ENCODE assay signal across 9 mouse cellular contexts in the genomic region with DNA sequence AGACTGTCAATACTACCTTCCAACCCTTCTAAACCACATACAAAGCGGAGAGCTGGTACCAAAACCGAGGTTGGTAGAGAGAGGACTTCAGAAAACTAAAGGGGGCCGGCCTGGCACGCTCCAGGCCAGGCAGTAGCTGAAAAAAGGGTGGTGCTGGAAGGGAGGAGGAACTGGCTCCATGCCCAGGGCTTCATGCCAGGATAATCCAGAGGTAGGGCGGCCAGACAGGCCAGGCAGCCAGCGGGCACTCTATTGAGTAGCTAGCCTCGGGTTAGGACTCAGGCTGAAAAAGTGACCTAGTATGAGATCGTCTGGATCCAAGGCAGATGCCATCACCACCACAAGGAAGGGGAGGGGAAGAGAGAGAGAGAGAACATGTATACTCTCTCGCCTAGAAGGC. TPM values are rescaled to one million over a fixed set of nuclear protein-coding genes. Genes with fewer than 3 reads are reported as not detected.
DNase-seq lines count a peak whose midpoint lies in the region; ATAC-seq and TF ChIP-seq lines count a peak whose summit lies in the region.
"Had no signal": no experiment of that assay in that cellular context is flagged by ENCODE, and none has a peak within 500 bp of the region (broad histone marks: within the 10 kb centered on the region; RNA-seq: fewer than 3 reads in every experiment).

No protein-coding gene starts in this region.

- no peaks in the 10 kb centered on the region for H3K36me3 ChIP-seq in heart, adult 2 months (ENCODE audit: control insufficient read depth, insufficient read depth, low read length)
- no peaks in the 10 kb centered on the region for H3K36me3 ChIP-seq in liver, embryonic 16.5 days (ENCODE audit: control insufficient read depth, insufficient read depth)

- no peak overlapping the region for H3K27ac ChIP-seq in heart, adult 2 months
- H3K27ac ChIP-seq in liver, embryonic 16.5 days (ENCODE audit: low read length) = peak overlapping the region; percentile 22; the same call in 1 of the 2 replicates

- H3K9ac ChIP-seq in heart, adult 2 months (ENCODE audit: low read depth, low read length) = no peak overlapping the region
- H3K9ac ChIP-seq in liver, embryonic 16.5 days (ENCODE audit: low read depth, low read length) = no peak overlapping the region; the same call in 1 of the 2 replicates

- no peak for TF ChIP-seq EP300 in heart, adult 2 months (IDR thresholded peaks at IDR 0.05; ENCODE audit: insufficient read depth, low read depth, low read length)

- TF ChIP-seq CTCF in heart, adult 2 months (IDR thresholded peaks at IDR 0.05) = no peak

- DNase-seq in Muller cell, postnatal 12 days (ENCODE audit: inconsistent ontology term) = peak; percentile 51
- peak; percentile 82 to 83 for DNase-seq in adrenal gland, postnatal 36 days
- DNase-seq in heart, adult 2 months = peak; percentile 72 to 74
- DNase-seq in kidney, adult 18-20 months = peak; percentile 84
- DNase-seq in skeletal muscle tissue, adult 2 months (ENCODE audit: low read depth, low spot score) = peak; percentile 23
- no peak for DNase-seq in embryo, embryonic 9.5 days (ENCODE audit: extremely low spot score)
- no peak for DNase-seq in left cerebral cortex, adult 18-20 months (ENCODE audit: low spot score in 2 of 2)

- TF ChIP-seq POLR2A in heart, adult 2 months (IDR thresholded peaks at IDR 0.05; ENCODE audit: insufficient read depth, low read depth, low read length) = no peak

- 0 out of 2 replicates have a peak, but pooled peaks have one; percentile 31 for ATAC-seq in liver, embryonic 16.5 days (ENCODE audit: low read depth)

- H3K27me3 ChIP-seq in heart, adult 2 months (ENCODE audit: control insufficient read depth, insufficient read depth, low read length) = peaks cover 2% of the 10 kb centered on the region; the same call in 1 of the 2 replicates
- no peaks in the 10 kb centered on the region for H3K27me3 ChIP-seq in liver, embryonic 16.5 days (ENCODE audit: control insufficient read depth, insufficient read depth, low read depth, low read length)

- H3K4me2 ChIP-seq in liver, embryonic 16.5 days (ENCODE audit: low read depth, low read length) = 0 out of 2 replicates have a peak overlapping the region, but pooled peaks have one; percentile 13

- no peak overlapping the region for H3K4me3 ChIP-seq in heart, adult 2 months
- no peak overlapping the region for H3K4me3 ChIP-seq in liver, embryonic 16.5 days (ENCODE audit: low read depth, low read length)
- H3K4me3 ChIP-seq: megakaryocyte, embryonic 14.5 days had no signal

- intact Hi-C loops in heart, adult 2 months (cut with DNase I) = no loop called here

- no peaks in the 10 kb centered on the region for H3K79me2 ChIP-seq in heart, adult 2 months (replicated peaks; ENCODE audit: control insufficient read depth, insufficient read depth, low read length)

- no peaks in the 10 kb centered on the region for H3K9me3 ChIP-seq in liver, embryonic 16.5 days (replicated peaks; ENCODE audit: control insufficient read depth, low read length)
- H3K9me3 ChIP-seq: megakaryocyte, embryonic 14.5 days had no signal

- WGBS in heart, adult 2 months = 18% methylated on average over 9 of the region's 9 CpGs
- 40% methylated on average over 9 of the region's 9 CpGs for WGBS in liver, embryonic 16.5 days (ENCODE audit: insufficient replicate concordance)

- no peaks in the 10 kb centered on the region for H3K4me1 ChIP-seq in heart, adult 2 months (ENCODE audit: control insufficient read depth, insufficient read depth, low read length)
- H3K4me1 ChIP-seq in liver, embryonic 16.5 days (ENCODE audit: control insufficient read depth, low read depth, low read length) = peaks cover 32% of the 10 kb centered on the region
- H3K4me1 ChIP-seq: megakaryocyte, embryonic 14.5 days had no signal

RNA-seq across cellular contexts. Expression of a gene that starts 17.2 kb away (rescaled TPM):
- 1 to 10 TPM; 2.1 to 4.7 TPM for total RNA-seq in adrenal gland, postnatal 36 days (2021)
- total RNA-seq in heart, adult 2 months (2021) = under 1 TPM; 0.05 to 0.23 TPM
- polyA plus RNA-seq in heart, adult 2 months (2012; rRNA removed) = 0.31 TPM in 1 of 2 replicates, not detected in the other
- polyA plus RNA-seq in liver, embryonic 16.5 days (2015; fragmentation: Nextera tagmentation; extraction: Ambion mirVana) = 10.4 and 10.8 TPM in 2 replicates
- total RNA-seq in left cerebral cortex, adult 18-20 months (2021) = under 1 TPM in 1 of 2 experiments, not detected in 1; 0.37 TPM

RNA-seq across cellular contexts. Expression of a gene that starts 35.8 kb away (rescaled TPM):
- not detected for total RNA-seq in adrenal gland, postnatal 36 days (2021)
- not detected for total RNA-seq in heart, adult 2 months (2021)
- polyA plus RNA-seq in heart, adult 2 months (2012; rRNA removed) = not detected in 2 replicates
- 0.25 TPM in 1 of 2 replicates, not detected in the other for polyA plus RNA-seq in liver, embryonic 16.5 days (2015; fragmentation: Nextera tagmentation; extraction: Ambion mirVana)
- not detected for total RNA-seq in left cerebral cortex, adult 18-20 months (2021)

RNA-seq across cellular contexts. Expression of a gene that starts 46.2 kb away (rescaled TPM):
- 10 to 100 TPM; 85.8 to 89.6 TPM for total RNA-seq in adrenal gland, postnatal 36 days (2021)
- 10 to 100 TPM; 44.9 to 49.1 TPM for total RNA-seq in heart, adult 2 months (2021)
- polyA plus RNA-seq in heart, adult 2 months (2012; rRNA removed) = 18.8 and 23.0 TPM in 2 replicates
- 47.5 and 54.4 TPM in 2 replicates for polyA plus RNA-seq in liver, embryonic 16.5 days (2015; fragmentation: Nextera tagmentation; extraction: Ambion mirVana)
- 100 to 1,000 TPM; 104 to 106 TPM for total RNA-seq in left cerebral cortex, adult 18-20 months (2021)

Comparison
In these comparisons a context has a peak if more than half of its experiments do, and no peak if none do; other contexts are left out.
1. DNase-seq: peak in Muller cell, postnatal 12 days (single experiment), adrenal gland, postnatal 36 days (2 of 2), heart, adult 2 months (2 of 2), kidney, adult 18-20 months (single experiment) and skeletal muscle tissue, adult 2 months (single experiment); none in embryo, embryonic 9.5 days (single experiment) and left cerebral cortex, adult 18-20 months (0 of 2).